Mouse (Mus musculus) kidney, adult 2 months (tissue): ENCODE measurements around the gene Slc39a1. TPM values are rescaled to one million over a fixed set of nuclear protein-coding genes. Genes with fewer than 3 reads are reported as not detected.
"Not testable (repeated sequence)": the region's sequence is repeated elsewhere in the genome, so short reads cannot be mapped to it uniquely, and the experiment has no call there.

Experiments
- DNase-seq: peaks from one replicate; pipeline ENCODE4 v3.0.0; 2021
- H3K27ac ChIP-seq: fragments of 200-500 bp; 2 replicates; pipeline ENCODE4 v1.5.1; 2012; ENCODE audit warnings: low read depth, low read length, control low read depth, inconsistent platforms; ENCODE audit not compliant: insufficient read depth
- H3K27me3 ChIP-seq: fragments of 200-500 bp; replicated peaks from 2 replicates; pipeline ENCODE4 v1.6.1; 2012; ENCODE audit warnings: mild to moderate bottlenecking, moderate library complexity, low read length, inconsistent platforms; ENCODE audit not compliant: control insufficient read depth, insufficient read depth
- H3K36me3 ChIP-seq: fragments of 200-500 bp; 2 replicates; pipeline ENCODE4 v1.6.1; 2012; ENCODE audit warnings: mild to moderate bottlenecking, moderate library complexity, low read length, inconsistent platforms; ENCODE audit not compliant: control insufficient read depth, insufficient read depth
- H3K4me1 ChIP-seq: fragments of 200-500 bp; 2 replicates; pipeline ENCODE4 v1.6.1; 2011; ENCODE audit warnings: low read length; ENCODE audit not compliant: control insufficient read depth, insufficient read depth
- H3K4me3 ChIP-seq: fragments of 200-500 bp; 2 replicates; pipeline ENCODE4 v1.5.1; 2011; ENCODE audit warnings: mild to moderate bottlenecking, low read depth, low read length, control low read depth; ENCODE audit not compliant: insufficient read depth
- CTCF ChIP-seq: fragments of 200-500 bp; conservative IDR thresholded peaks from 2 replicates; pipeline ENCODE4 v1.5.1; 2011; ENCODE audit warnings: low read depth, mild to moderate bottlenecking, control low read depth, low read length, moderate library complexity, mixed read lengths; ENCODE audit not compliant: insufficient read depth, insufficient read length
- POLR2A ChIP-seq: fragments of 200-500 bp; IDR thresholded peaks from one replicate; pipeline ENCODE4 v1.6.1; 2011; ENCODE audit warnings: low read depth, low read length, control low read depth
- WGBS: fragments of 180-500 bp; shearing (Covaris S2); methylation state at CpG from one replicate; pipeline ENCODE4 v1.1.7; 2018; 5-methylcytosine and 5-hydroxymethylcytosine counted together
- polyA plus RNA-seq: library from polyadenylated mRNA; depleted of rRNA; stranded (reverse); fragments of >200 nt; gene quantifications from 2 replicates; pipeline ENCODE4 v1.2.3, GENCODE M21; 2012

The Slc39a1 gene
- polyA plus RNA-seq, 1 experiment, result 71.3 TPM

GRCm38 (mm10) chr3:90279216-90279615, 31.2 kb downstream of the Slc39a1 start:
- WGBS, result 92% methylated on average over 9 of the region's 9 CpGs
- Histone ChIP-seq H3K4me3 (no peak overlapping the region), H3K36me3 (no peaks in the 10 kb centered on the region), H3K27me3 (no peaks in the 10 kb centered on the region), H3K27ac (no peak overlapping the region), H3K4me1 (no peaks in the 10 kb centered on the region)
- TF ChIP-seq CTCF (no peak), POLR2A (no peak)
- no peak for DNase-seq

GRCm38 (mm10) chr3:90279743-90280142, 31.8 kb downstream of the Slc39a1 start:
- H3K27me3 ChIP-seq, result no peaks in the 10 kb centered on the region
- no peaks in the 10 kb centered on the region for H3K4me1 ChIP-seq
- DNase-seq, result no peak
- no peak overlapping the region for H3K4me3 ChIP-seq
- no peak overlapping the region for H3K27ac ChIP-seq
- no peaks in the 10 kb centered on the region for H3K36me3 ChIP-seq
- 98% methylated on average over 7 of the region's 7 CpGs for WGBS
- TF ChIP-seq CTCF, result no peak
- TF ChIP-seq POLR2A, result no peak

- no peak for DNase-seq
- Histone ChIP-seq H3K27ac (no peak overlapping the region), H3K4me3 (no peak overlapping the region), H3K27me3 (no peaks in the 10 kb centered on the region), H3K4me1 (no peaks in the 10 kb centered on the region), H3K36me3 (no peaks in the 10 kb centered on the region)
- TF ChIP-seq POLR2A (no peak), CTCF (no peak)
- 94% methylated on average over 9 of the region's 9 CpGs for WGBS
Observed at GRCm38 (mm10) chr3:90280708-90281107, 32.7 kb downstream of the Slc39a1 start.

DNA sequence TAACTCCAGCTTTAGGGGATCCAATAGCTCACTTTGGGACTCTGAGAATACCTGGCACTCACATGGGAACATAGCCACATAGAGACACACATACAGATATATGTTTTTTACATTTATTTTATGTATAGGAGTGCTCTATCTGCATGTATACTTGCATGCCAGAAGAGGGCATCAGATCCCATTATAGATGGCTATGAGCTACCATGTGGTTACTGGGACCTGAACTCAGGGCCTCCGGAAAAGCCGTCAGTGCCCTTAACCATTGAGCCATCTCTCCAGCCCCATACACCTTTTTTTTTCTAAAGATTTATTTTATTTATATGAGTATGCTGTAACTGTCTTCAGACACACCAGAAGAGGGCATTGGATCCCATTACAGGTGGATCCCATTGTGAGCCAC, 36.2 kb downstream of the Slc39a1 start:
- DNase-seq, result no peak
- WGBS, result 95% methylated on average over 2 of the region's 2 CpGs
- no peaks in the 10 kb centered on the region for H3K36me3 ChIP-seq
- no peak overlapping the region for H3K27ac ChIP-seq
- TF ChIP-seq POLR2A, result no peak
- no peak for TF ChIP-seq CTCF
- H3K4me3 ChIP-seq, result no peak overlapping the region
- H3K4me1 ChIP-seq, result no peaks in the 10 kb centered on the region
- H3K27me3 ChIP-seq, result no peaks in the 10 kb centered on the region

DNA sequence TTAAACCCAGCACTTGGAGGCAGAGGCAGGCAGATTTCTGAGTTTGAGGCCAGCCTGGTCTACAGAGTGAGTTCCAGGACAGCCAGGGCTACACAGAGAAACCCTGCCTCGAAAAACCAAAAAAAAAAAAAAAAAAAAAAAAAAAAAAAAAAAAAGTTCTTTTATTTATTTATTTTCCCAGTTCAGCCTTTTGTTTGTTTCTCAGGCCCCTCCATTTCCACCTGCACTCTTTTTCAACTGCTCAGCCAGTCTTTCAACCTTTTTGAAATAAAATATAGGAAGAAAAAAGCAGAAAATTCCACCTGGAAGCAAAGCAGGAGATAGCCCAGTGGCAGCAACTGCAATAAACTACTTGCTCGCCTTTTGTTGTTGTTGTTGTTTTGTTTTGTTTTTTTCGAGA, 41.4 kb downstream of the Slc39a1 start:
- not testable (repeated sequence) for DNase-seq, H3K4me1 ChIP-seq, H3K36me3 ChIP-seq, H3K27ac ChIP-seq, H3K4me3 ChIP-seq, H3K27me3 ChIP-seq
- WGBS, result 58% methylated on average over 3 of the region's 3 CpGs

- 78% methylated on average over 1 of the region's 1 CpGs for WGBS
- Histone ChIP-seq H3K27ac (no peak overlapping the region), H3K27me3 (no peaks in the 10 kb centered on the region), H3K36me3 (no peaks in the 10 kb centered on the region), H3K4me1 (peaks cover 5% of the 10 kb centered on the region; the same call in 1 of the 2 replicates), H3K4me3 (no peak overlapping the region)
- TF ChIP-seq CTCF (peak; percentile 54), POLR2A (no peak)
- DNase-seq, result peak; percentile 41
Observed at GRCm38 (mm10) chr3:90290602-90291001, 42.6 kb downstream of the Slc39a1 start.

GRCm38 (mm10) chr3:90291982-90292344, 44.0 kb downstream of the Slc39a1 start:
- peaks cover 5% of the 10 kb centered on the region; the same call in 1 of the 2 replicates for H3K4me1 ChIP-seq
- H3K36me3 ChIP-seq, result no peaks in the 10 kb centered on the region
- H3K27me3 ChIP-seq, result no peaks in the 10 kb centered on the region
- WGBS, result 18% methylated on average over 2 of the region's 2 CpGs
- H3K27ac ChIP-seq, result peak overlapping the region; percentile 96; the same call in 1 of the 2 replicates
- H3K4me3 ChIP-seq, result peak overlapping the region; percentile 92; the same call in 1 of the 2 replicates
- DNase-seq, result no peak
- TF ChIP-seq POLR2A (no peak), CTCF (no peak)
